Mouse (Mus musculus) frontal cortex, adult 2 months (tissue): ENCODE results near the gene Eif4g1. TPM values are rescaled to one million over a fixed set of nuclear protein-coding genes. Genes with fewer than 3 reads are reported as not detected.

ENCODE experiments used
- DNase-seq, 2 experiments: peaks; one replicate each; pipeline ENCODE4 v3.0.0; 2022; ENCODE audit warnings: low spot score in 1 of 2; ENCODE audit errors: extremely low spot score in 1 of 2
- polyA plus RNA-seq: library from polyadenylated mRNA; depleted of rRNA; stranded (reverse); fragments of >200 nt; gene quantifications from 2 replicates; pipeline ENCODE4 v1.2.3, GENCODE M21; 2012

Gene Eif4g1
- polyA plus RNA-seq, 1 experiment = 169 TPM

GRCm38 (mm10) chr16:20703699-20704400 is 35.7 kb downstream of the Eif4g1 start:
- DNase-seq = peak in 1 of 2 experiments; percentile 9

- DNase-seq = peak in 1 of 2 experiments; percentile 20
Measured at GRCm38 (mm10) chr16:20705786-20706185, 37.7 kb downstream of the Eif4g1 start.

GRCm38 (mm10) chr16:20706407-20707055 is 38.4 kb downstream of the Eif4g1 start:
- peak in 1 of 2 experiments; percentile 42 for DNase-seq

- no peak for DNase-seq
Measured at GRCm38 (mm10) chr16:20708220-20708938, 40.3 kb downstream of the Eif4g1 start.

- peak in 1 of 2 experiments; percentile 40 for DNase-seq
Measured at GRCm38 (mm10) chr16:20708939-20709734, 41.0 kb downstream of the Eif4g1 start.

GRCm38 (mm10) chr16:20710370-20710769 is 42.3 kb downstream of the Eif4g1 start:
- no peak for DNase-seq

GRCm38 (mm10) chr16:20710810-20711209 is 42.7 kb downstream of the Eif4g1 start:
- peak in 1 of 2 experiments; percentile 20 for DNase-seq

GRCm38 (mm10) chr16:20712190-20712589 is 44.1 kb downstream of the Eif4g1 start:
- DNase-seq = no peak

GRCm38 (mm10) chr16:20712889-20713288 is 44.8 kb downstream of the Eif4g1 start:
- DNase-seq = no peak

- no peak for DNase-seq
Measured at GRCm38 (mm10) chr16:20714307-20715080, 46.4 kb downstream of the Eif4g1 start.

- DNase-seq = peak in 1 of 2 experiments; percentile 11
Measured at GRCm38 (mm10) chr16:20715161-20715560, 47.0 kb downstream of the Eif4g1 start.

- DNase-seq = peak in 1 of 2 experiments; percentile 15
Measured at GRCm38 (mm10) chr16:20715566-20715965, 47.5 kb downstream of the Eif4g1 start.

- peak in 1 of 2 experiments; percentile 78 for DNase-seq
Measured at GRCm38 (mm10) chr16:20715976-20716840, 48.1 kb downstream of the Eif4g1 start.

- no peak for DNase-seq
Measured at GRCm38 (mm10) chr16:20716841-20717180, 48.7 kb downstream of the Eif4g1 start.

- peak; percentile 96 to 99 for DNase-seq
Measured at GRCm38 (mm10) chr16:20717181-20717977, 49.3 kb downstream of the Eif4g1 start, which contains the start of the genes Polr2h and Clcn2. Polr2h (plus strand) TSS chr16:20717665. Clcn2 (minus strand) TSS chr16:20717746.

GRCm38 (mm10) chr16:20717978-20718670 is 50.0 kb downstream of the Eif4g1 start:
- no peak for DNase-seq

- DNase-seq = no peak
Measured at GRCm38 (mm10) chr16:20721808-20722207, 53.7 kb downstream of the Eif4g1 start.
